Mouse (Mus musculus): Measurements from ENCODE around the gene Tesc.

Gene Tesc

GRCm38 (mm10) chr5:118027698-118028190 is at the start of gene Tesc:
Tesc (plus strand) TSS chr5:118027743.
- no peak for DNase-seq (ENCODE audit: low read depth, low spot score)

DNA sequence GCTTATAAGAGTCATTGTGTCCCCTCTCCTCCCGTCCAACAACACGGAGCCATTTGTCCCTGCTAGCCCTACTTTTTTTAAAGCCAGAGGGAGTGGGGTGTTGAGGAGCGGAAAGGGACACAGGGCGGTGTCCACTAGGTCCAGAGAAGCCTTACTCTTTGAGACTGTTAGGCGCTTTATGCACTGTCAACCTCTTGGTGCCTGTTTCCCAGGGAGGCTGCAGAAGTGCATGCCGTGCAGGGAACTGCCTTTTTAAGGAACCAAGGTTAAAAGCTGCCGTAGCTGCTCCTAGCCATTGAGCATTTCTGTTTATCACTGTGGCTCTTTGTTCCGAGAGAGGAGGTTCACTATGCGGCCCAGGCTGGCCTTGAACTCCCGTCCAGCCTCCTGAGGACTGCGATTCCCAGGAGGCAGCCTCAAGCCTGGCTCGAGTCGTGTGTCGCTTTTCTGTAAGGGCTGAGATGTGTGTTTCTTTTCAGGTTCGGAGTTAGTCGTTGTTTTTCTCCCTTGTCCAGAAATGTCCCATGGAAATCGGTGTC is 49.3 kb upstream of the Tesc start:
- DNase-seq (ENCODE audit: low read depth, low spot score) = no peak

GRCm38 (mm10) chr5:117979082-117979481 is 48.5 kb upstream of the Tesc start:
- no peak for DNase-seq (ENCODE audit: low read depth, low spot score)

DNA sequence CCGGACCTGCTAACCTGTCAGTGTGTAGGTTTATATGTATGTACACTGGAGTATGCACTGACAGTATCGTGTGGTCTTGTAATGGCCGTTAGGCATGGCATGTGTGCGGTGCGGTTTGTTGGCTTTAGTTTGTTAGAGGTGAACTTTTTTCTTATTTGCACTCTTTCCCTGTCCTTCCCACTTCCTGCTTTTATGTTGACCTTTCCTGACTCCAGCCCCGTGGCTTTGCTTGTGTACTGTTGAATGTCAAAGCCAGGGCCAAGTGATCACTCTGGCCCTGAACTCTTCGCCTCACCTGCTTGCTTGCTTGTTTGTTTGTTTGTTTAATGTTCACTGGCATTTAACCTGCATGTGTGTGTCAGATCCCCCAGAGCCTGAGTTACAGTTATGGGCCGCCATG is 46.6 kb upstream of the Tesc start:
- DNase-seq (ENCODE audit: low read depth, low spot score) = no peak

DNA sequence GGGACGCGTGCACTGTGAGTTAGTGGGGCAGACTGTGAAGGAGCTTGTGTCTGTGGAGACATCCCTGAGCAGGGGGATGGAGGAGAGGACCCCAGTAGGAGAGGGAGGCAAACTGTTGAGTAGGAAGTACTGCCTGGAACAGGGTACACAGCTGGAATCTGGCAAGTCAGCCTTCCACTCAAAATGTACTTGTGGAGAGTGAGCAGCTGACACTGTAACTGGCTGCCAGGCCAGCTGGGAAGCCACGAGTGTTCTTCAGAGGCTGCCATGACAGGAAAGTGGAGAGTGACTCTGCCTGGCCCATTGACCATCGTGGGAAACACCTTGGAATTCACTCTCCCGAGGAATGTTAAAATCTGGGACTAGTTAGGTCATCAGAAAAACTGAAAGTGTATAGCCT is 45.6 kb upstream of the Tesc start:
- DNase-seq (ENCODE audit: low read depth, low spot score) = no peak

- DNase-seq (ENCODE audit: low read depth, low spot score) = no peak
Observed at GRCm38 (mm10) chr5:117986327-117986726, 41.2 kb upstream of the Tesc start.

GRCm38 (mm10) chr5:117987891-117988290 is 39.7 kb upstream of the Tesc start:
- no peak for DNase-seq (ENCODE audit: low read depth, low spot score)

GRCm38 (mm10) chr5:117988367-117988766 is 39.2 kb upstream of the Tesc start:
- no peak for DNase-seq (ENCODE audit: low read depth, low spot score)

DNA sequence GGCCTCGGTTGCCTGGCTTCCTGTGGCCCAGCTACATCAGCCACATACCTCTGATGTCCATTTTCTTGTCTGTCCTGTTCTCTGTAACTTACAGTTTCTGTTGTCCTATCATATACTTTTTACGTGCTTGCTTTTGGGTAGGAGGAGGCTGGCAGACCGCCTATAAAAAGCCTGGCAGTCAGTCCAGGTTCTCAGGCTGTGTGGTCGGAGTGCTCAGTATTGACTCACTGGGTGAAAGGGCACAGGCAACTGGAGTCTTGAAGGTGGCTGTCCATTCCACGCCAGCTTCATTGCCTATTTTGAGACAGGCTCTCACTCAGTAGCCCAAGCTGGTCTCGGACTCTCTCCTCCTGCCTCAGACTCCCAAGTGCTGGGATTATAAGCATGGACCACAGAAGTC is 37.8 kb upstream of the Tesc start:
- DNase-seq (ENCODE audit: low read depth, low spot score) = no peak

DNA sequence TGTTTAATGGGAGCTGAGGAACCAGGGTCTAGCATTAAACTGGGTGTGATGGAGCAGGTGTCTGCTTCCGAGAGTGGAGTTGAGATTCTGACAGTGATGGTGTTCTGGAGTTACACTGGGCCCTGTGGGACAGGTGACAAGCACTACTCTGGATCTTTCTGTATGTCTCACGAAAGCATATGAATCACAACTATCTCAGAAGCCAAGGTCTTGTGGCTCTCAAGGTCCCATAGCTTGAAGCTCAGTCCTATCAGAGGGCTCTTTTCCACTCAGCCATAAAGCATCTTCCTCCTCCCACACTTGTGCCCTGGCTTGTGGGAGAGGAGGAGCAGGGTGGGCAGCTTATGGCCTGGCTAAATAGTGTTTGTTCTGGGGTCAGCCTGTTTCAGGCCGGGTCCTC is 36.6 kb upstream of the Tesc start:
- no peak for DNase-seq (ENCODE audit: low read depth, low spot score)

DNA sequence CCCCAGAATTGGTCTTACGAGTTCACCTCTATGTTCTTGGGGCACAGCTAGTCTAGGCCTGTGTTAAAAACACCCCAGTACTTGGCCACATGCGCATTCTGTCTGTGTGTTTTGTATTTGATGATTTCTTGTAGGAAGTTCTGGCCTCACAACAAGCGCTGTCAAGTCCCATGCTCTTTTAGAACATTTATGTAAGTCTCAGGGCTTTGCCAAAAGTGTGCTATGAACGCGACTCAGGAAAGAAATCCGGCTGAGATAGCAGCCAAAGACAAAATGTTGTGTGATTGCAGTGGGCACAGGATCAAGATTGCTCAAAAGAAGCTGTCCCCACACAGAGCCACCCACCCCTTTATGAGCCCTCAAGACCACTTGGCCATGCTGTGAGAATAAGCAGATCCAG is 34.0 kb upstream of the Tesc start:
- no peak for DNase-seq (ENCODE audit: low read depth, low spot score)

DNA sequence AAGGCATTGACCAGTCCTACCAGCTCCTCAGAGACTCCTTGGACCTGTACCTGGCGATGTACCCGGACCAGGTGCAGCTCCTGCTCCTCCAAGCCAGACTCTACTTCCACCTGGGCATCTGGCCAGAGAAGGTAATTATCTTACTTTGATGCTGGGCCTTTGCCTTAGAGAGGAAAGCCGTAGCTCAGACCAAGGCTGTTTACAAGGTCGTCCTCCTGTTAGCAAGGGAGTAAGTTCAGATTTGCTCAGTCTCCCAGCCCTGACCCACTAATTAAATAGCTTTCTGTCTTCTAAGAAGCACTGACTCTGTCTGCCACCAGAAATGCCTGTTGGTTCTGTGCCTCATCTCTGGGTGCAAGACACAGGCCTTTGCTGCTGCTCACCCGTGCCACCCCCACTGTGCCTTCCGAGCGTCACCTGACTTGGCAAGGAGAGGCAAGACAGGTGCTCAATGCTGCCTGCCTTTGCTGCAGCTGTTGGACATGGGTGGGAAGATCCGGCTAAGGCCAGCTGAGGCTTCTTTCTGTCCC is 32.1 kb upstream of the Tesc start:
- DNase-seq (ENCODE audit: low read depth, low spot score) = no peak

DNA sequence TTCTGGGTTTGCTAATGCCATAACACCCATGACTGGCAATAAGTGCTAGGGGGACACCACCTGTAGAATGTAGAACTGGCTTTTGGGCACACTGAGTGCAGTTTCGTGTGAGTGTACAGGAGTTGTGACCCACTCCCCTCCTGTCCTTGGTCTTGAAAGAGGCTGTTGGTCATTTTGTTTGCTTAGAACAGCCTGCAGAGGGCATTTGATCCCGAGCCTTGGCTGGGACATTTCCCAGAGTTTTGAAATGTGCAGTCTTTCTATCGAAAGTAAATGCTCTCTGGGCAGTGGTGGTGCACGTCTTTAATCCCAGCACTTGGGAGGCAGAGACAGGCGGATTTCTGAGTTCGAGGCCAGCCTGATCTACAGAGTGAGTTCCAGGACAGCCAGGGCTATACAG is 31.6 kb upstream of the Tesc start:
- no peak for DNase-seq (ENCODE audit: low read depth, low spot score)

DNA sequence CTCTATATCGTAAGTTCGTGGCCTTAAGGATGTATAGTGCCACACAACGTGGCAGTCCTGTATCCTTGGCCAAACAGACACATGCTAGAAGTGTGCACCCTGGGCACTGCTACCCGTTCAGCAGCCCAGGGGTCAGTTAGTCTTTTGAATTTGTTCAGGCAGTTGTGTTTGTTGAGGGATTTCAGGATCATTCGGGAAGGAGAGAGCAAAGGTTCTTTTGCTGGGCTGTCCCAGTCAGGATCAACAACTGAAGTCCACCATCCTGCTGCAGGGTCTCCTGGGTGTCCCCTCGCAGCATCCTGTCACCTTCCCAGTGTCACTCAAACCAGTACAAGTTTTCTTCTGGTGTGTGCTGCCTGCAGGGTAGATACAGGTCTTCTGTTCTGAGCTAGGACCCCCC is 31.0 kb upstream of the Tesc start:
- DNase-seq (ENCODE audit: low read depth, low spot score) = no peak

DNA sequence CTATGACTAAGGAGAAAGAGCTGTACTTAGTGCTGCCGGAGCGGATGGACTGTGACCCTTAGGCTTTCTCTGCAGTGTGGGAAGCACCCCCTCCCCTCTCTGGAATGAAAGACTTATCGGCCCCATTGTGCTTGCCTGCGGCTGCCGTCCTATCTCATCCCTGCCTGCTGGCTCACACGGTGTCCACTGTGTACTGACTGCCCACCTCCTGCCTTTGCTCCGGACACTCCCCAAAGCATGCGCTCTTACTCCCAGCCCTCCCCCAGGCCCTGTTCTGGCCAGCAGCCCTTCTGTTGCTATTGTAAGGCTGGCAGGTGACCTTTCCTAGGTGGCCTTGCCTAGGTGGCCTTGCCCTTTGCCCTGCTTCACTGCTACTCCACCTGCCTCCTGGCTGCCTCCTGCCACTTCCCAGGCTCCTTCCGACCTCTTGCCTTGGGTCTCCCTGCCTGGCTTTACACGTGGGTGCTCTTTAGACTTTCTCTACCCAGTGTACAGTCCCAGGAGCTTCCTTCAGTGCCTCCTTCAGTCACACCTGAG is 30.0 kb upstream of the Tesc start:
- DNase-seq (ENCODE audit: low read depth, low spot score) = no peak

DNA sequence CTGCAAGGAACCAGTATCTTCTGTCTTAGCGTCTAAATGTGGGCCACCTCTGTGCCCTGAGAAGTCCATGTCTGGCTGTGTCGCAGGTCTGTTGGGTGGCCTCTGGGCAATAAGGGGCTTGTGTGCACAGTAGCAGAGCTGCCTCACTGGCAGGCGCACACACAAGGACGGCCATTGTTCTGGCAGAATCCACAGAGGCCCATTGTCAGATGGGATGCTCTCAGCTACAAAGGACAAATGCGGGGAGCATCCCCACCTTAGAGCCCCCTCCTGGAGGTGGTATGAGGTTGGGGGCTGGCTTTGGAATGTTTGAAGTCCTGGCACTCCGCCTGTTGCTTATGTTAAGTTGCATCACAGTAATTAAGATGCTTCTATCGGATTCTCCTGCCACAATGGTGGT is 28.5 kb upstream of the Tesc start:
- no peak for DNase-seq (ENCODE audit: low read depth, low spot score)

- no peak for DNase-seq (ENCODE audit: low read depth, low spot score)
Observed at GRCm38 (mm10) chr5:117999584-117999983, 28.0 kb upstream of the Tesc start.

GRCm38 (mm10) chr5:118002059-118002458 is 25.5 kb upstream of the Tesc start:
- DNase-seq (ENCODE audit: low read depth, low spot score) = no peak

- DNase-seq (ENCODE audit: low read depth, low spot score) = peak; percentile 12
Observed at GRCm38 (mm10) chr5:118004619-118005018, 22.9 kb upstream of the Tesc start.

GRCm38 (mm10) chr5:118005728-118006127 is 21.8 kb upstream of the Tesc start:
- DNase-seq (ENCODE audit: low read depth, low spot score) = no peak

DNA sequence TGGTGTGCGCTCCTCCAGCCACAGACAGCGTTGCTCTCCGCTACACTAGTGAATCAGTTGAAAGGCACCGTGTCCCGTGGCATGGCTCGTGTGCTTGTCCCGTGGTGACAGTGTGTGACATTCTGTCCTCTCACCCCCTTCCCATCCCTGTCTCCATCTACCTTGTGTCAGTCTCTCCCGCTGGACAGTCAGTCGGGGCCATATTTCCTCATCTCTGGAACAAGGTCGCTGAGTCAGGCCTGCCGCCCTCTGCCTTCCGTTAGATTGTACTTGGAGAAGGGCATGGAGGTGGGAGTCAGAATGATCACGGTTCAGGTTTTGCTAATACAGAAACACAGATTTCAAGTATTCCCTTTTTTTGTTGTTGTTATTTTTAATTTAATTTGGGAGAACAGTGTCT is 19.2 kb upstream of the Tesc start:
- DNase-seq (ENCODE audit: low read depth, low spot score) = no peak

GRCm38 (mm10) chr5:118010872-118011271 is 16.7 kb upstream of the Tesc start:
- DNase-seq (ENCODE audit: low read depth, low spot score) = no peak

DNA sequence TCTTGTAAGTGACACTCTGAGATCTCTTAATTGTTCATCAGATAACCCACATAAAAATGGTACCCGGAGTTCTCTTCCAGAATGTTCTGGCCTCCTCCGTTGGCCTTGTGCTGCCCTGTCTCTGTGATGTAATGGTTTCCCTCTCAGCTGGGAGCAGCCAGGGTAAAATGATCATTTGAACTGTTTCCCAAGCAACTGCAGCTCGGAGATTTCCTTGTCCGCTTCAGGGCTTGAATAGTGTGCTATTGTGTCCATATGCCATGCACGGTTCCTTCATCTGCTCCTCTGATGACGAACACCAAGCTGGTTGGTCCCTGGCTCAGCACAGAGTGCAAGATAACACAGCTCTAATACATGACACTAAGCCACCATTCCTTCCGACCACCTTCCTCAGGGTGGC is 15.7 kb upstream of the Tesc start:
- no peak for DNase-seq (ENCODE audit: low read depth, low spot score)

DNA sequence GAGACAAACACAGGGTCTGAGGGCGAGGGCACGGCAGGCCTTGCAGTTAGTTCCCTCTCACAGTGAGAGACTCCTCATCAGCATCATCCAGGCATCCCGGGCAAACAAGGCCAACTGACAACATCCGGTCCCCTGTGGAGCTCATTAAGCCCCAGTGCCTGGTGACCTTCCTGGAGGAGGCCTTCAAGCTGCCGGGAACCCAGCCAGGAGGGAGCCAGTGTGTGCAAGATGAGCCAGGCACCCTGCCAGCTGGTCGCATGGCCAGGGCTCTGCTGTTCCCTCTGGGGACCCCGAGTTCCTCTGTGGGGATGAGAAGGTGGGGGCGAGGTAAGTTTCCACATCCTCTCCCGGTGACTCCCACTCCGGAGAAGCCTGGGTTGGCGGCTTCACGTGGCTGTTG is 12.5 kb upstream of the Tesc start:
- no peak for DNase-seq (ENCODE audit: low read depth, low spot score)

Measured in c-Kit-negative CD71-positive TER-119-positive erythroid progenitor cells, embryonic 14.5 days (primary cell).